Mouse (Mus musculus) mouse embryonic stem cell (cell line): ENCODE data around the gene Zbtb45.

Experiments used
- in situ Hi-C, 2 experiments: fragments of 300-500 bp; cut with MboI; formaldehyde crosslinking; loops; 1 replicate in 1 of 2; 3 replicates in 1 of 2; pipeline ENCODE4 v1.14.3; 2019 to 2020; ENCODE audit warnings: low sequenced_read_pairs in 2 of 2, low pct_unique_long_range_greater_than_20kb in 1 of 2, mixed read lengths in 1 of 2; ENCODE audit not compliant: unreplicated experiment in 1 of 2

The Zbtb45 gene

GRCm38 (mm10) chr7:13009143-13010004 is 460 bp downstream of the Zbtb45 start:
- in situ Hi-C loops: loop anchor here in 1 of 2 experiments (5.0 kb wide), 1 partner anchor 33 kb away; no protein-coding TSS in a partner anchor

DNA sequence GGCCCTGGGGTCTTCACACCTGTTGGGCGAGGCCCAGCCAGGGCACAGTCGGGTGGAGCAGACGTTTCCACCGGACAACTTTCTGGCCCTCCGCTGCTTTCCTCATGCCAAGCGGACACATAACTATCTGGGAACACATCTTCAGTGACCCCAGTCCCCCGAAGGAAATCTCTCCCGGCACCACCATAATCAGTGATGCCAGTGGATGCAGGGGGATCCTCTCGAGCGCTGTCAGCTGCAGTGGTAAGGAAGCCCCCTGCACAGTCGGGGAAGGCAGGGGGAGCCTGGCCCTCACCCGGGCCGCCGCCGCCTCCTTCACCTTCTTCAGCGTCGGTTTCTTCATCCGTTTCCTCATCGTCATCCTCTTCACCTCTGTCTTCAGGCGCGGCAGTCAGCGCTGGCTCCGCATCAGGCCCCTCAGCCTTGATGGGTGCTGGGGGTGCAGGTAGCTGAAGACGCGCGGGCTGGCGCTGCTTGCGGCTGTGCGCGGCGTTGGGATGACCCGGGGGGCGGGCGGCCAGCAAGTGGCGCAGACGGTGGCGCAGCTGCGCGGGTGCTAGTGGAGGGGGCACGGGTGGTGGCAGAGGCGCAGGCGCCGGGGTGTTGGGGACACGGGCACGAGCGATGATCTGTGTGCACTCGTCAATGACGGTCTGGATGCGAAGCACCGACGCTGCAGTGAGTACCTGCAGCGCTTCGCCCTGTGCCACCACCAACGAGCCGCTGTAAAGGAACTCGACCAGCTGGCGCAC is 2.3 kb downstream of the Zbtb45 start:
- in situ Hi-C loops: loop anchor here in 1 of 2 experiments (5.0 kb wide), 1 partner anchor 35 kb away; no protein-coding TSS in a partner anchor

DNA sequence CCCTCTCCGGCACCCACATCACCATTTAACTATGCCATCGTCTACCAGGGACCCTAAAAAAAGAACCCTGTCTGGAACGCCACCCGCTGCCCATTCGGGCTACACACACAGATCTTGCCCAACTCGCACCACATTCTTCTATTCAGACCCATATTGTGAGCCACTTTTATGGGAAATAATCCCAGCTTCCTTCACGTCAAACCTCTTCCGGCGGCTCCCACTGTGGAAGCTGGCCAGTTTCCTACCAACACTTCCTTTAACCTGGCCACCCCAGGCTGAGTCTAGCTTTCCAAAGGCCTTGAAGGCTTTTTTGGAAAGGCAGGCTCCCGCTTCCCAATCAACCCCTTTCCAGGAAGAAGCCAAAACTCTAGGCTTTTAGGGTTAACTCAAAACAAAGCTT is 3.3 kb downstream of the Zbtb45 start:
- in situ Hi-C loops: loop anchor here in 1 of 2 experiments (5.0 kb wide), 1 partner anchor 36 kb away; no protein-coding TSS in a partner anchor

GRCm38 (mm10) chr7:13006011-13006410 is 3.8 kb downstream of the Zbtb45 start:
- in situ Hi-C loops: loop anchor here in 1 of 2 experiments (5.0 kb wide), 1 partner anchor 36 kb away; no protein-coding TSS in a partner anchor

DNA sequence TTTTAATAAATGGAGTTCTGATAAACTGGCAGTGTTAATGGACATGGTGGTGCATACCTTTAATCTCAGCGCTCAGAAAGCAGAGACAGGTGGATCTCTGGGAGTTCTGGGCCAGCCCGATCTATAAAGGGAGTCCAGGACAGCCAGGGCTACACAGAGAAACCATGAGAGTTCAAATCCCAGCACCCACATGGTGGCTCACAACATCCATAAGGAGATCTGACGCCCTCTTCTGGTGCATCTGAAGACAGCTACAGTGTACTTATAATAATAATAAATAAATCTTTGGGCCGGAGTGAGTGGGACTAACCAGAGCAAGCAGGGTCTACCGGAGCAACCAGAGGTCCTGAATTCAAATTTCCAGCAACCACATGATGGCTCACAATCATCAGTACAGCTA is 6.5 kb downstream of the Zbtb45 start:
- in situ Hi-C loops: loop anchor here in 1 of 2 experiments (5.0 kb wide), 1 partner anchor 34 kb away; the partner anchor contains the start of gene Ube2m

DNA sequence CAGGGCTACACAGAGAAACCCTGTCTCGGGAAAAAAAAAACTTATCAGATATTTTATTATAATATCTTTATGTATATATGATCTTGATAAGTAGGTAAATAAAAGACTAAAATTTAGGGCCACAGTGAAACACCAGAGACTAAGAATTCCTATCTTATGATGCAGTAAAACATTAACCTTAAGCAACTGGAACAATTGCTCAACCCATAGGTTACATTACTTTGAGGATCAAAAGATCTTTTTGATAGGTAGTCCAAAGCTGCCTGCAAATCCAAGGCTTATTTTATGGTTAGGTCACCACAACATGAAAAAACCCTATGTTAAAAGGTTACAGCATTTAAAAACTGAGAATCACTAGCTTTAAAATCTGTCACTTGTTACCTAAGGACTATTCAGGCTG is 8.2 kb downstream of the Zbtb45 start:
- in situ Hi-C loops: loop anchor here in 1 of 2 experiments (5.0 kb wide), 1 partner anchor 36 kb away; the partner anchor contains the start of gene Ube2m

GRCm38 (mm10) chr7:12998851-12999250 is 11.0 kb downstream of the Zbtb45 start, which contains the start of gene Trim28:
TSS of gene Trim28 (plus strand) at chr7:12999114.
- in situ Hi-C loops: no loop called here

- in situ Hi-C loops: no loop called here
Measured at GRCm38 (mm10) chr7:12998053-12998452, 11.8 kb downstream of the Zbtb45 start, which contains the start of gene Slc27a5. TSS of gene Slc27a5 (minus strand) at chr7:12998192.

DNA sequence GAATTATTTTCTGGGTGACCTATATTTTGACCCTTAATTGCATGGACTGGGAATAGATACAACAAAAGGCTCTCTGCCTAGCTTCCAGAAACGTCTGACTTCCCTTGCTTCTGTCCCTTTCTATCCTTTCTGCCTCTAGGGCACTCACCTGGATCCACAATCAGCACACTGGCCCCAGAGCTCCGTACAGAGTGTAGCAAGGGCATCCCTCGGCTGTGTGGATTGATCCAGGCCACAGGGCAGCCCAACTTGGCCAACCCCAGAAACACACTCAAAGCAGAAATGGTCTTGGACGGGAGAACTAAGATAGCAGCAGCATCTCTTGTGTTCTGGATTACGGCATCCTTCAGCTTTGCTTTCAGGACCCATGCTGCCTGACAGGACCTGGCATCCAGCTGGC is 12.6 kb downstream of the Zbtb45 start:
- in situ Hi-C loops: no loop called here

- in situ Hi-C loops: no loop called here
Measured at GRCm38 (mm10) chr7:12995862-12996261, 14.0 kb downstream of the Zbtb45 start.

- in situ Hi-C loops: no loop called here
Measured at GRCm38 (mm10) chr7:12993148-12993547, 16.7 kb downstream of the Zbtb45 start.

- in situ Hi-C loops: no loop called here
Measured at GRCm38 (mm10) chr7:12992222-12992621, 17.6 kb downstream of the Zbtb45 start.

DNA sequence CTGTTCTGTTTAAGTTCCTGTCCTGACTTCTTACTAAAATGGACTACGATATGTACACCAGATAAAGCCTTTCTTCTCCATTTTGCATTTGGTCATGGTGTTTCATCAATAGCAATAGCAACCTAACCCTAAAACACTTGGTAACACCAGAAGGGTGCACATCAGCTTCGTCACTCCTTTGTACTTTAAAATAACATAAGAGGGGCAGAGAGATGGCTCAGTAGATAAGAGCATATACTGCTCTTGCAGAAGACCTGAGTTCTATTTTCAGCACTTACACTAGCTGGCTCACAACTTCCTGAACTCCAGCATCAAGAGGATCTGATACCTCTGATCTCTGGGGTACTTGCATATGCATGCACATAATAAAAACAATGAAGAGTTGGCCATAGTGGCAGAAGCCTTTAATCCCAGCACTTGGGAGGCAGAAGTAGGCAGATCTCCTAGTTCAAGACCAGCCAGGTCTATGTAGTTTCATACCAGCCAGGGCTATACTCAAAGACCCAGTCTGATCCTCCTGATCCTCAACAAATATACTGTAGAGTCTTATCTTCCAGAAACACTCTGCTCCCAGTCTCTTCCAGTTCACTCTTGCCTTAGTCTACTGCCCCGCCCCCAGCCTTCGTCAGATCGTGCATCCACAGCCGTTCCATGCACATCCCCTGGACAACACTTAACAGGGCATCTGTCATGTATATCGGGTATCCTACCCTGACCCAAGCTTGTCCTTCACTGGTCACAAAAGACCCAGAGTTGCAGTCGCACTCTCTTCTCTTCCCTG is 22.2 kb downstream of the Zbtb45 start:
- in situ Hi-C loops: no loop called here

DNA sequence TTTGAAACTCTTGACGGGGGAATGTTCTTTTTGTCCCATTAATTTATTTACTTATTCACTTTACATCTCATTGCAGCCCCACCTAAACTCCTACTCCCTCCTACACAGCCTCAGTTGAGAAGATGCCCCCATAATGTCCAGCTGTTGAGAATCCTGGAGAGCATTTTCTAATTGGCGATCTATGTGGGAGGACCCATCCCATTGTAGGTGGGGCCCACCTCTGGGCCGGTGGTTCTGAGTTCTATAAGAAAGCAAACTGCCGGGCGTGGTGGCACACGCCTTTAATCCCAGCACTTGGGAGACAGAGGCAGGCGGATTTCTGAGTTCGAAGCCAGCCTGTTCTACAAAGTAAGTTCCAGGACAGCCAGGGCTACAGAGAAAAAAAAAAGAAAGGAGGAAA is 22.9 kb downstream of the Zbtb45 start:
- in situ Hi-C loops: no loop called here

DNA sequence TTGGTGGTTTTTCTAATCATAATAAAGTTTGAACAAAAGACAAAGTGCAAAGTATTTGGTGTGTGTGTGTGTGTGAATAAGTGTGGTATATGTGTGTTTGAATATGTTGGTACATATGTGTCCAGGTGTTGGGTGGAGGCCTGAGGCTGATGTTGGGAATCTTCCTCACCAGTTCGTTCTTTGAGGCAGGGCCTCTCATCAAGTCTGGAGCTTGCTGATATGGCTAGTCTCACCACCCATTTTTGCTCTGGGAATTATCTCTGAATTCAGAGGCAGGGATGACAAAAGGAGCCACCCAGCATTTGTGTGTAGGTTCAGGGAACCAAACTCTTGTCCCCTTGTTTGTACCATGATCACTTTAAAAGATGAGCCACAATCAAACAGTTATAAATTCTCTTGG is 24.1 kb downstream of the Zbtb45 start:
- in situ Hi-C loops: no loop called here

- in situ Hi-C loops: no loop called here
Measured at GRCm38 (mm10) chr7:12980291-12980690, 29.5 kb downstream of the Zbtb45 start.

GRCm38 (mm10) chr7:12979776-12980175 is 30.1 kb downstream of the Zbtb45 start:
- in situ Hi-C loops: no loop called here

- in situ Hi-C loops: no loop called here
Measured at GRCm38 (mm10) chr7:12978931-12979722, 30.7 kb downstream of the Zbtb45 start.
